Mouse (Mus musculus) B cell, adult 67 days (primary cell): ENCODE measurements around the gene Gm28079. TPM values are rescaled to one million over a fixed set of nuclear protein-coding genes. Genes with fewer than 3 reads are reported as not detected.

Experiments used
- total RNA-seq, 2 experiments: library from RNA; stranded (reverse); gene quantifications; 4 replicates each; pipeline ENCODE4 v1.2.4; 2023

Gm28079 gene
- not detected for total RNA-seq

GRCm38 (mm10) chrY:70014799-70015198 lies at the start of gene Gm28079:
TSS of gene Gm28079 (minus strand) at chrY:70014899.

